Mouse (Mus musculus): Measurements from ENCODE around the gene Cyp4f17. TPM values are rescaled to one million over a fixed set of nuclear protein-coding genes. Genes with fewer than 3 reads are reported as not detected.
"Not testable (repeated sequence)": the region's sequence is repeated elsewhere in the genome, so short reads cannot be mapped to it uniquely, and the experiment has no call there.

Cyp4f17 gene
- polyA plus RNA-seq, 1 experiment from 2014 or later: 7.3 TPM

DNA sequence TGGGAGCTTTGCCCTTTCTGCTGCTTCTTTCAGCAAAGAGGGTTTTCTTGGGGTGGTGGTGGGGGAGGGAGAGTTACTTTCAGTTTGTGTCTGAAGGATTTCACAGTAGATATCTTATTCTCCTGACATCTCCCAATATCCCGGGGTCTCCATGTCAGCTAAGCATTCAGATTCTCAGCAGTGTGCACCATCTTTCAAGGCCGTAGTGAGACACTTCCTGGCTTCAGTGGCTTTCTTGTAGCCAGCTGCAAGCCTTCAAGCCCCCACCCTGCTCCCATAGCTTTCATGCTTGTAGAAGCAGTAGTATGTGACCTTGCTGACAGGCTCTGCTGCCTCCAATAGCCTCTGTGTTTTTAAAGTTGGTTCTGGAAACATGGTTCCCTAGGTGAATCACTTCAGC lies 67.4 kb downstream of the Cyp4f17 start:
- H3K4me2 ChIP-seq (replicated peaks; ENCODE audit: low read depth, low read length); H3K4me3 ChIP-seq (ENCODE audit: low read length); ATAC-seq (ENCODE audit: low FRiP score, low TSS enrichment); H3K4me1 ChIP-seq (ENCODE audit: control insufficient read depth, insufficient read depth, low read length); H3K27ac ChIP-seq (ENCODE audit: low read depth, low read length); H3K36me3 ChIP-seq (ENCODE audit: control insufficient read depth, insufficient read depth, low read length); H3K9me3 ChIP-seq (ENCODE audit: control insufficient read depth, low read length); H3K27me3 ChIP-seq (ENCODE audit: control insufficient read depth, insufficient read depth, low read length); H3K9ac ChIP-seq (ENCODE audit: low read depth, low read length): not testable (repeated sequence)
- WGBS: 55% methylated on average over 2 of the region's 2 CpGs

GRCm38 (mm10) chr17:32577496-32578186 lies 71.8 kb downstream of the Cyp4f17 start:
- WGBS: 43% methylated on average over 7 of the region's 7 CpGs
- Histone ChIP-seq H3K9ac (ENCODE audit: low read depth, low read length) (no peak overlapping the region), H3K27ac (ENCODE audit: low read depth, low read length) (no peak overlapping the region), H3K4me2 (replicated peaks; ENCODE audit: low read depth, low read length) (no peak overlapping the region), H3K9me3 (ENCODE audit: control insufficient read depth, low read length) (no peaks in the 10 kb centered on the region), H3K4me3 (ENCODE audit: low read length) (no peak overlapping the region), H3K27me3 (ENCODE audit: control insufficient read depth, insufficient read depth, low read length) (no peaks in the 10 kb centered on the region), H3K36me3 (ENCODE audit: control insufficient read depth, insufficient read depth, low read length) (no peaks in the 10 kb centered on the region), H3K4me1 (ENCODE audit: control insufficient read depth, insufficient read depth, low read length) (0 out of 2 replicates have a peak, but pooled peaks cover 4% of the 10 kb centered on the region)
- ATAC-seq (ENCODE audit: low FRiP score, low TSS enrichment): no peak

Other genes starting within 250 kb of the Cyp4f17 start
- gene Brd4, start 221.3 kb upstream of the Cyp4f17 start, polyA plus RNA-seq (2014; fragmentation: Nextera tagmentation; extraction: Ambion mirVana): 94.5 and 132 TPM in 2 replicates
- gene Akap8, start 184.8 kb upstream of the Cyp4f17 start, polyA plus RNA-seq (2014; fragmentation: Nextera tagmentation; extraction: Ambion mirVana): 60.6 and 62.7 TPM in 2 replicates
- 81.7 and 93.7 TPM in 2 replicates for gene Akap8l, start 155.4 kb upstream of the Cyp4f17 start, polyA plus RNA-seq (2014; fragmentation: Nextera tagmentation; extraction: Ambion mirVana)
- gene Wiz, start 116.6 kb upstream of the Cyp4f17 start, polyA plus RNA-seq (2014; fragmentation: Nextera tagmentation; extraction: Ambion mirVana): 26.6 and 37.2 TPM in 2 replicates
- gene Rasal3, start 102.5 kb upstream of the Cyp4f17 start, polyA plus RNA-seq (2014; fragmentation: Nextera tagmentation; extraction: Ambion mirVana): 0.20 and 0.26 TPM in 2 replicates
- gene Pglyrp2, start 81.9 kb upstream of the Cyp4f17 start, polyA plus RNA-seq (2014; fragmentation: Nextera tagmentation; extraction: Ambion mirVana): not detected in 2 replicates
- gene Cyp4f39, start 53.3 kb upstream of the Cyp4f17 start, polyA plus RNA-seq (2014; fragmentation: Nextera tagmentation; extraction: Ambion mirVana): 0.63 and 0.72 TPM in 2 replicates
- gene Cyp4f16, start 30.5 kb downstream of the Cyp4f17 start, polyA plus RNA-seq (2014; fragmentation: Nextera tagmentation; extraction: Ambion mirVana): 15.3 and 15.9 TPM in 2 replicates
- not detected in 2 replicates for gene Cyp4f37, start 115.3 kb downstream of the Cyp4f17 start, polyA plus RNA-seq (2014; fragmentation: Nextera tagmentation; extraction: Ambion mirVana)
- not detected in 2 replicates for gene Cyp4f40, start 152.8 kb downstream of the Cyp4f17 start, polyA plus RNA-seq (2014; fragmentation: Nextera tagmentation; extraction: Ambion mirVana)
- gene Cyp4f15, start 179.6 kb downstream of the Cyp4f17 start, polyA plus RNA-seq (2014; fragmentation: Nextera tagmentation; extraction: Ambion mirVana): not detected in 2 replicates